Mouse (Mus musculus) limb, embryonic 10.5 days (tissue): ENCODE results near the gene Mrps14. TPM values are rescaled to one million over a fixed set of nuclear protein-coding genes. Genes with fewer than 3 reads are reported as not detected.

ENCODE experiments used
- DNase-seq: peaks from one replicate; pipeline ENCODE4 v3.0.0-alpha.2; 2017; ENCODE audit warnings: low spot score
- H3K27ac ChIP-seq: fragments of 300-500 bp; sonication (generic); 2 replicates; pipeline ENCODE4 v1.5.1; 2016; ENCODE audit warnings: mild to moderate bottlenecking
- H3K27me3 ChIP-seq: fragments of 300-500 bp; sonication (generic); 2 replicates; pipeline ENCODE4 v1.6.1; 2016; ENCODE audit warnings: low read depth, mild to moderate bottlenecking; ENCODE audit not compliant: poor library complexity, severe bottlenecking
- H3K36me3 ChIP-seq: fragments of 300-500 bp; sonication (generic); 2 replicates; pipeline ENCODE4 v1.6.1; 2016; ENCODE audit warnings: mild to moderate bottlenecking, moderate library complexity
- H3K4me1 ChIP-seq: fragments of 300-500 bp; sonication (generic); 2 replicates; pipeline ENCODE4 v1.6.1; 2016
- H3K4me3 ChIP-seq: fragments of 300-500 bp; sonication (generic); 2 replicates; pipeline ENCODE4 v1.5.1; 2016; ENCODE audit warnings: mild to moderate bottlenecking, moderate library complexity
- H3K9me3 ChIP-seq: fragments of 300-500 bp; sonication (generic); replicated peaks from 2 replicates; pipeline ENCODE4 v1.6.1; 2016; ENCODE audit warnings: mild to moderate bottlenecking
- WGBS: fragments of 180-500 bp; shearing (Covaris S2); methylation state at CpG from one replicate; pipeline ENCODE4 v1.1.7; 2016; 5-methylcytosine and 5-hydroxymethylcytosine counted together
- polyA plus RNA-seq: library from polyadenylated mRNA; unstranded; fragments of >200 nt; fragmentation: Nextera tagmentation; extraction: Ambion mirVana; gene quantifications from 2 replicates; pipeline ENCODE4 v1.2.1, GENCODE M21; 2016

Mrps14 gene
- polyA plus RNA-seq, 1 experiment from 2014 or later, result 226 TPM

- Histone ChIP-seq H3K4me1 (no peaks in the 10 kb centered on the region), H3K4me3 (no peak overlapping the region), H3K27ac (no peak overlapping the region), H3K36me3 (no peaks in the 10 kb centered on the region), H3K27me3 (no peaks in the 10 kb centered on the region), H3K9me3 (no peaks in the 10 kb centered on the region)
- WGBS, result 95% methylated on average over 2 of the region's 2 CpGs
- no peak for DNase-seq
Measured at GRCm38 (mm10) chr1:160237981-160238380, 43.0 kb downstream of the Mrps14 start.

GRCm38 (mm10) chr1:160238852-160239443, 43.9 kb downstream of the Mrps14 start:
- no peaks in the 10 kb centered on the region for H3K36me3 ChIP-seq
- H3K4me1 ChIP-seq, result no peaks in the 10 kb centered on the region
- no peaks in the 10 kb centered on the region for H3K27me3 ChIP-seq
- H3K27ac ChIP-seq, result no peak overlapping the region
- no peak for DNase-seq
- H3K9me3 ChIP-seq, result no peaks in the 10 kb centered on the region
- no peak overlapping the region for H3K4me3 ChIP-seq
- 92% methylated on average over 1 of the region's 1 CpGs for WGBS

- no peaks in the 10 kb centered on the region for H3K36me3 ChIP-seq
- no peak overlapping the region for H3K4me3 ChIP-seq
- no peak for DNase-seq
- no peaks in the 10 kb centered on the region for H3K4me1 ChIP-seq
- no peak overlapping the region for H3K27ac ChIP-seq
- H3K9me3 ChIP-seq, result no peaks in the 10 kb centered on the region
- no peaks in the 10 kb centered on the region for H3K27me3 ChIP-seq
- WGBS, result 89% methylated on average over 2 of the region's 2 CpGs
Measured at GRCm38 (mm10) chr1:160240091-160240490, 45.1 kb downstream of the Mrps14 start.

GRCm38 (mm10) chr1:160244689-160245088, 49.7 kb downstream of the Mrps14 start:
- H3K27me3 ChIP-seq, result no peaks in the 10 kb centered on the region
- H3K9me3 ChIP-seq, result no peaks in the 10 kb centered on the region
- no peak overlapping the region for H3K27ac ChIP-seq
- WGBS, result 92% methylated on average over 5 of the region's 5 CpGs
- DNase-seq, result no peak
- no peak overlapping the region for H3K4me3 ChIP-seq
- H3K36me3 ChIP-seq, result no peaks in the 10 kb centered on the region
- no peaks in the 10 kb centered on the region for H3K4me1 ChIP-seq

DNA sequence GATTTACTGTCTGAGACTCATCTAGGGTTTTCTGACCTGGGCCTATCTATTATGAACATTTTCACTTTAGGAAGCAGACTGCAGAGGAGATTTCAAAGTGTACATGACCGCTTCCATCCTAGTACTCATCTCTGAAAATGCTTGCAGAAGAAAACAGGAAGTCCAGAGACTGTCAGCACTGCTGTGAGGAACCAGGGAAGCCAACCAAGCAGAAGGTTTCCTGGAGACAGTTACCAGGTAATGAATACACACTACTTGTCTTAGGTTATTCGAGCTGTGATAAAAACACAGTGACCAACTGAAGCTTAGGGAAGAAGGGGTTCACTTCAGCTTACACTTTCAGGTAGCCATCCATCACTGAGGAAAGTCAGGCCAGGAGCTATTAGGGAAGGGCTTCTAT, 50.9 kb downstream of the Mrps14 start:
- Histone ChIP-seq H3K4me1 (0 out of 2 replicates have a peak, but pooled peaks cover 3% of the 10 kb centered on the region), H3K27me3 (no peaks in the 10 kb centered on the region), H3K36me3 (no peaks in the 10 kb centered on the region), H3K4me3 (no peak overlapping the region), H3K9me3 (no peaks in the 10 kb centered on the region), H3K27ac (no peak overlapping the region)
- 88% methylated on average over 2 of the region's 2 CpGs for WGBS
- no peak for DNase-seq

DNA sequence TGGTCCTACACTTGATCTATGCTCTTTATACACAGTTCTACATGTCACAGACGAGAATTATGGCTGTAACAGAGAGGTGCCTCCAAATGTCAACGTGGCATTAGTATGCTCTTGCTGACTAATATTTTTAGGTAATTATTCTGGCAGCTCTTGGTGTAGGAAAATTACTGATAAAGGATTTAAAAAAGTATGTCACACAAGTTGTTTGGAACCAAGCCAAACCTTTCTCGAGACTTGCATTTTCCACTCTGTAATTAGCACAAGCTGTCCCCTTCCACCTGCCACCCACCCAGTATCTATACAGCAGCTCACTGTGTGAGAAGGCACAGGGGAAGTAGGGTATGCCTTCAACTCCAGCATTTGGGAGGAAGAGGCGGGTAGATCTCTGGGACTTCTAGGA, 51.8 kb downstream of the Mrps14 start:
- no peak overlapping the region for H3K4me3 ChIP-seq
- 0 out of 2 replicates have a peak, but pooled peaks cover 3% of the 10 kb centered on the region for H3K4me1 ChIP-seq
- DNase-seq, result no peak

DNA sequence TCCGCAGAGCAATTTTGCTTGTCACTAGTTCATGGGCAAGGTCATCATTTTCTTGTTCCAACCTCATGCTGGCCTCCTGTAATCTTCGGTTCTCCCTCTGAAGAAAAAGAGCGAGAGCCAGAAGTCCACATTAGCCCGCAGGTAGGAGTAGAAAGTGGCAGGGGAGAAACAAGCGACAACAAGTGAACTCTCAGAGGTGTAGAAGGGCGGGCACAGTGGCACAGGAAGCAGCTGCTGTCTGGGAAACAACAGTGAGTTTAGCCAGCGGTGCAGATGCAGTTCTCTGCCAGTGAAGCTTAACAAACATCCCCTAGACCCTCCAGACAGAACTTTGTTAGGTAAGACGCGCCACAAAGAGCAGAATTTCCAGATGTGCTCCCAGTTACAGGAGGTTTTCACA, 52.5 kb downstream of the Mrps14 start:
- 0 out of 2 replicates have a peak, but pooled peaks cover 3% of the 10 kb centered on the region for H3K4me1 ChIP-seq
- 83% methylated on average over 9 of the region's 9 CpGs for WGBS
- H3K27me3 ChIP-seq, result no peaks in the 10 kb centered on the region
- DNase-seq, result no peak
- H3K27ac ChIP-seq, result no peak overlapping the region
- no peaks in the 10 kb centered on the region for H3K36me3 ChIP-seq
- H3K4me3 ChIP-seq, result no peak overlapping the region
- H3K9me3 ChIP-seq, result no peaks in the 10 kb centered on the region

More for the DNA sequence above, 51.8 kb downstream of the Mrps14 start:
- H3K36me3 ChIP-seq, result no peaks in the 10 kb centered on the region
- H3K27ac ChIP-seq, result no peak overlapping the region
- no peaks in the 10 kb centered on the region for H3K9me3 ChIP-seq
- no peaks in the 10 kb centered on the region for H3K27me3 ChIP-seq
- 87% methylated on average over 4 of the region's 4 CpGs for WGBS

GRCm38 (mm10) chr1:160249786-160250185, 54.8 kb downstream of the Mrps14 start:
- H3K4me1 ChIP-seq, result 0 out of 2 replicates have a peak, but pooled peaks cover 3% of the 10 kb centered on the region
- H3K36me3 ChIP-seq, result no peaks in the 10 kb centered on the region
- no peaks in the 10 kb centered on the region for H3K27me3 ChIP-seq
- H3K4me3 ChIP-seq, result no peak overlapping the region
- no peaks in the 10 kb centered on the region for H3K9me3 ChIP-seq
- DNase-seq, result no peak
- H3K27ac ChIP-seq, result no peak overlapping the region
- WGBS, result 87% methylated on average over 3 of the region's 3 CpGs

DNA sequence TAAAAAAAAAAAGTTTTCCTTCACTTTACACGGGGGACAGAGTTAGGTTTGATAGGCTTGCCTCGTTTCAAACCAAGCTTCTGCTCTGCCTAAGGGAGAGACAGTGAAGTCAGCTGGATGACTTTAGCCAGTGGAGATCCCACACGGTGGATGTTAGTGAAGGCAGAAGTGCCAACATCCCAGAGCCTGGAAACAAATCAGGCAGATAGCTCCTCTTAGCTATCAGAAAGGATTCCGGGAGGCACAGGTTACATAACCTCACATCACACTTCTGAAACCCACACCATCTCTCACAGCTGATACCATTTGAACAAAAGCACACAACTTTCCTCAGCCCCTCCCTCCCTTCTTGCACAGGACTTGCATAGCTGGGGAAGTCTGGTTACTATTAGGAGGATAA, 55.8 kb downstream of the Mrps14 start:
- no peak for DNase-seq
- no peaks in the 10 kb centered on the region for H3K36me3 ChIP-seq
- H3K9me3 ChIP-seq, result no peaks in the 10 kb centered on the region
- no peak overlapping the region for H3K4me3 ChIP-seq
- 0 out of 2 replicates have a peak, but pooled peaks cover 3% of the 10 kb centered on the region for H3K4me1 ChIP-seq
- no peak overlapping the region for H3K27ac ChIP-seq
- no peaks in the 10 kb centered on the region for H3K27me3 ChIP-seq
- WGBS, result 71% methylated on average over 4 of the region's 4 CpGs

GRCm38 (mm10) chr1:160251388-160252007, 56.5 kb downstream of the Mrps14 start:
- WGBS, result 87% methylated on average over 5 of the region's 5 CpGs
- Histone ChIP-seq H3K27me3 (no peaks in the 10 kb centered on the region), H3K4me1 (0 out of 2 replicates have a peak, but pooled peaks cover 3% of the 10 kb centered on the region), H3K4me3 (no peak overlapping the region), H3K27ac (no peak overlapping the region), H3K36me3 (no peaks in the 10 kb centered on the region), H3K9me3 (no peaks in the 10 kb centered on the region)
- DNase-seq, result no peak

Other genes starting within 250 kb of the Mrps14 start
- gene 4930523C07Rik, start 150.8 kb upstream of the Mrps14 start, polyA plus RNA-seq, result 1.2 and 2.8 TPM in 2 replicates
- not detected in 2 replicates for gene Tnn, start 41.6 kb upstream of the Mrps14 start, polyA plus RNA-seq
- gene Cacybp, start 17.7 kb downstream of the Mrps14 start, polyA plus RNA-seq, result 312 and 387 TPM in 2 replicates